Mouse (Mus musculus) CH12.LX (cell line): ENCODE results near the gene Slc30a1. TPM values are rescaled to one million over a fixed set of nuclear protein-coding genes. Genes with fewer than 3 reads are reported as not detected.

ENCODE experiments used
- DNase-seq: peaks from one replicate; pipeline ENCODE4 v3.0.0-alpha.2; 2013; ENCODE audit errors: extremely low read depth
- H3K27ac ChIP-seq: 2 replicates; pipeline ENCODE4 v1.5.1; 2012; ENCODE audit warnings: low read depth, mild to moderate bottlenecking, control low read depth, moderate library complexity; ENCODE audit not compliant: insufficient read depth
- H3K27me3 ChIP-seq: replicated peaks from 2 replicates; pipeline ENCODE3; 2012; ENCODE audit warnings: inconsistent platforms
- H3K36me3 ChIP-seq, 2 experiments: replicated peaks in 1 of 2; 2 replicates each; pipeline versions ENCODE3 to v1.6.1; 2012; ENCODE audit warnings: inconsistent platforms in 1 of 2, low read length in 1 of 2, mild to moderate bottlenecking in 1 of 2, mixed read lengths in 1 of 2, moderate library complexity in 1 of 2; ENCODE audit not compliant: control insufficient read depth in 1 of 2, insufficient read depth in 1 of 2
- H3K4me1 ChIP-seq, 2 experiments: 2 replicates each; pipeline ENCODE4 v1.6.1; 2012; ENCODE audit warnings: inconsistent platforms in 1 of 2, moderate library complexity in 1 of 2; ENCODE audit not compliant: insufficient read depth in 2 of 2, control insufficient read depth in 1 of 2
- H3K4me2 ChIP-seq: 2 replicates; pipeline ENCODE4 v1.6.1; 2012; ENCODE audit warnings: low read depth, mild to moderate bottlenecking, control low read depth; ENCODE audit not compliant: poor library complexity, insufficient read depth, severe bottlenecking
- H3K4me3 ChIP-seq, 3 experiments: fragments of 150-350 bp in 1 of 3; sonication (generic) in 1 of 3; replicated peaks in 1 of 3; 2 replicates each; pipeline versions ENCODE3 to v1.5.1; 2011 to 2012; ENCODE audit warnings: low read depth in 2 of 3, low read length in 2 of 3, mild to moderate bottlenecking in 2 of 3, moderate library complexity in 2 of 3, control low read depth in 1 of 3, improper control_type of control experiment in 1 of 3, inconsistent platforms in 1 of 3, mixed read lengths in 1 of 3; ENCODE audit not compliant: poor library complexity in 1 of 3
- H3K79me2 ChIP-seq: replicated peaks from 2 replicates; pipeline ENCODE4 v1.6.1; 2012; ENCODE audit warnings: mild to moderate bottlenecking, moderate library complexity; ENCODE audit not compliant: control insufficient read depth, poor library complexity, insufficient read depth, severe bottlenecking; ENCODE audit errors: extremely low read depth
- H3K9ac ChIP-seq: 2 replicates; pipeline ENCODE4 v1.6.1; 2012; ENCODE audit warnings: low read depth, mild to moderate bottlenecking, control low read depth, moderate library complexity; ENCODE audit not compliant: insufficient read depth
- H3K9me3 ChIP-seq: replicated peaks from 2 replicates; pipeline ENCODE3; 2012; ENCODE audit warnings: low read length, inconsistent platforms, mixed read lengths
- BHLHE40 ChIP-seq: IDR thresholded peaks from 2 replicates; pipeline ENCODE4 v1.6.1; 2011; ENCODE audit warnings: mild to moderate bottlenecking, low read depth, low read length, improper control_type of control experiment
- E2F4 ChIP-seq: IDR thresholded peaks from 2 replicates; pipeline ENCODE4 v1.6.1; 2011; ENCODE audit warnings: low read depth, low read length, improper control_type of control experiment; ENCODE audit not compliant: insufficient replicate concordance
- ELF1 ChIP-seq: IDR thresholded peaks from 2 replicates; pipeline ENCODE4 v1.6.1; 2014; ENCODE audit warnings: low read depth, mild to moderate bottlenecking, inconsistent platforms, low read length, improper control_type of control experiment
- ETS1 ChIP-seq: conservative IDR thresholded peaks from 2 replicates; pipeline ENCODE4 v1.6.1; 2012; ENCODE audit warnings: low read depth, mild to moderate bottlenecking, inconsistent platforms, low read length, improper control_type of control experiment, moderate library complexity
- HCFC1 ChIP-seq: IDR thresholded peaks from 2 replicates; pipeline ENCODE4 v1.6.1; 2012; ENCODE audit warnings: low read depth, mild to moderate bottlenecking, inconsistent platforms, low read length, improper control_type of control experiment
- IRF4 ChIP-seq: IDR thresholded peaks from 2 replicates; pipeline ENCODE4 v1.6.1; 2014; ENCODE audit warnings: low read depth, mild to moderate bottlenecking, inconsistent platforms, low read length, improper control_type of control experiment
- JUN ChIP-seq: IDR thresholded peaks from 2 replicates; pipeline ENCODE4 v1.6.1; 2011; ENCODE audit warnings: low read depth, mild to moderate bottlenecking, low read length, improper control_type of control experiment, moderate library complexity; ENCODE audit not compliant: insufficient read depth
- JUND ChIP-seq: conservative IDR thresholded peaks from 2 replicates; pipeline ENCODE4 v1.6.1; 2011; ENCODE audit warnings: low read depth, low read length, improper control_type of control experiment
- KAT2A ChIP-seq: IDR thresholded peaks from 2 replicates; pipeline ENCODE4 v1.6.1; 2012; ENCODE audit warnings: low read length, improper control_type of control experiment, inconsistent platforms; ENCODE audit not compliant: insufficient replicate concordance
- MAFK ChIP-seq: IDR thresholded peaks from 2 replicates; pipeline ENCODE4 v1.6.1; 2011; ENCODE audit warnings: low read length, improper control_type of control experiment; ENCODE audit not compliant: insufficient replicate concordance
- MAX ChIP-seq: IDR thresholded peaks from 2 replicates; pipeline ENCODE4 v1.6.1; 2011; ENCODE audit warnings: low read length, improper control_type of control experiment
- MAZ ChIP-seq: IDR thresholded peaks from 2 replicates; pipeline ENCODE4 v1.6.1; 2012; ENCODE audit warnings: low read depth, mild to moderate bottlenecking, inconsistent platforms, low read length, improper control_type of control experiment, moderate library complexity
- MEF2A ChIP-seq: IDR thresholded peaks from 2 replicates; pipeline ENCODE4 v1.6.1; 2014; ENCODE audit warnings: low read depth, mild to moderate bottlenecking, inconsistent platforms, low read length, improper control_type of control experiment, borderline replicate concordance
- MXI1 ChIP-seq: IDR thresholded peaks from 2 replicates; pipeline ENCODE4 v1.6.1; 2011; ENCODE audit warnings: mild to moderate bottlenecking, low read depth, low read length, improper control_type of control experiment
- MYC ChIP-seq: IDR thresholded peaks from 2 replicates; pipeline ENCODE4 v1.6.1; 2011; ENCODE audit warnings: low read depth, mild to moderate bottlenecking, improper control_type of control experiment, low read length
- NELFE ChIP-seq: IDR thresholded peaks from 2 replicates; pipeline ENCODE4 v1.6.1; 2011; ENCODE audit warnings: low read depth, low read length, improper control_type of control experiment
- NRF1 ChIP-seq: IDR thresholded peaks from 2 replicates; pipeline ENCODE4 v1.6.1; 2014; ENCODE audit warnings: low read depth, mild to moderate bottlenecking, inconsistent platforms, low read length, improper control_type of control experiment, moderate library complexity
- PAX5 ChIP-seq: IDR thresholded peaks from 2 replicates; pipeline ENCODE4 v1.6.1; 2012; ENCODE audit warnings: low read length, inconsistent platforms, mixed read lengths
- RAD21 ChIP-seq: IDR thresholded peaks from 2 replicates; pipeline ENCODE4 v1.6.1; 2011; ENCODE audit warnings: low read depth, mild to moderate bottlenecking, low read length, improper control_type of control experiment, moderate library complexity
- RCOR1 ChIP-seq: conservative IDR thresholded peaks from 2 replicates; pipeline ENCODE4 v1.6.1; 2012; ENCODE audit warnings: low read depth, mild to moderate bottlenecking, inconsistent platforms, low read length, improper control_type of control experiment
- SMC3 ChIP-seq: IDR thresholded peaks from 2 replicates; pipeline ENCODE4 v1.6.1; 2011; ENCODE audit warnings: low read depth, low read length, improper control_type of control experiment
- UBTF ChIP-seq: IDR thresholded peaks from 2 replicates; pipeline ENCODE4 v1.6.1; 2012; ENCODE audit warnings: low read depth, mild to moderate bottlenecking, inconsistent platforms, low read length, improper control_type of control experiment, moderate library complexity
- USF1 ChIP-seq: IDR thresholded peaks from 2 replicates; pipeline ENCODE4 v1.6.1; 2014; ENCODE audit warnings: low read depth, mild to moderate bottlenecking, inconsistent platforms, low read length, improper control_type of control experiment
- ZC3H11A ChIP-seq: IDR thresholded peaks from 2 replicates; pipeline ENCODE4 v1.6.1; 2012; ENCODE audit warnings: low read depth, mild to moderate bottlenecking, inconsistent platforms, low read length, improper control_type of control experiment
- ZNF384 ChIP-seq: IDR thresholded peaks from 2 replicates; pipeline ENCODE4 v1.6.1; 2012; ENCODE audit warnings: low read depth, low read length, improper control_type of control experiment, inconsistent platforms
- dilution Hi-C: fragments of 300-500 bp; cut with MboI; formaldehyde crosslinking; loops from 2 replicates; pipeline ENCODE4 v1.14.3; 2020; ENCODE audit warnings: low sequenced_read_pairs; ENCODE audit not compliant: extremely low pct_unique_long_range_greater_than_20kb, extremely low pct_ligation_motif_present
- in situ Hi-C: fragments of 300-500 bp; cut with MboI; formaldehyde crosslinking; loops from 3 replicates; pipeline ENCODE4 v1.14.3; 2019; ENCODE audit warnings: low sequenced_read_pairs, low pct_ligation_motif_present, low pct_unique_long_range_greater_than_20kb, mixed read lengths
- polyA plus RNA-seq: library from polyadenylated mRNA; unstranded; fragments of >175 nt; gene quantifications from 2 replicates; pipeline ENCODE4 v1.2.1, GENCODE M21; 2012; ENCODE audit warnings: low read depth; ENCODE audit not compliant: insufficient read length
- total RNA-seq, 2 experiments: library from RNA; depleted of rRNA; stranded (reverse); fragments of 300-350 nt in 1 of 2; fragments of >200 nt in 1 of 2; gene quantifications; 2 replicates each; pipeline ENCODE4 v1.2.3; 2012 to 2014

The Slc30a1 gene
- total and polyA plus RNA-seq, 3 experiments, result 4.5 to 15.8 (median 9.4) TPM

DNA sequence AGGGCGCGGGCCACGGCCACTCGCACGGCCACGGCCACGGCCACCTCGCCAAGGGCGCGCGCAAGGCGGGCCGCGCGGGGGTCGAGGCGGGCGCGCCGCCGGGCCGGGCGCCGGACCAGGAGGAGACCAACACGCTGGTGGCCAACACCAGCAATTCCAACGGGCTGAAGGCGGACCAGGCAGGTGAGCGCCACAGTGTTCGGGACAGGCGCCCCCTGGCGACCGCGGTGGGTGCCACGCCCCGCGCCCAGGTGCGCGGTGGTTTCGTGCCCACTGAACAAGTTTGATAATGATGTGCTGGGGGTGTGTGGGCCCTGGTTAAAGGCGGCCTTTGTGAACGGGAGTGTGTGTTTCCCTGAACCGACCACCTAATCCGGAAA is 854 bp downstream of the Slc30a1 start (continued):
- TF ChIP-seq ELF1, result no peak
- TF ChIP-seq BHLHE40, result peak; percentile 45; the same call in 1 of the 2 replicates
- TF ChIP-seq NELFE, result no peak
- no peak for TF ChIP-seq UBTF
- TF ChIP-seq ZC3H11A, result no peak
- no peak for TF ChIP-seq MAX
- TF ChIP-seq IRF4, result peak; percentile 20; the same call in 1 of the 2 replicates
- no peak for TF ChIP-seq E2F4
- no peak for TF ChIP-seq ZNF384
- peak; percentile 83 for TF ChIP-seq SMC3
- no peak for TF ChIP-seq MAZ
- TF ChIP-seq KAT2A, result no peak
- peak; percentile 48; the same call in 1 of the 2 replicates for TF ChIP-seq MXI1
- TF ChIP-seq JUN, result no peak
- no peak for TF ChIP-seq MAFK
- peak; percentile 49 for TF ChIP-seq RAD21
- TF ChIP-seq MEF2A, result no peak
- no peak for TF ChIP-seq HCFC1
- TF ChIP-seq RCOR1, result no peak
- no peak for TF ChIP-seq USF1
- no peak for TF ChIP-seq ETS1

DNA sequence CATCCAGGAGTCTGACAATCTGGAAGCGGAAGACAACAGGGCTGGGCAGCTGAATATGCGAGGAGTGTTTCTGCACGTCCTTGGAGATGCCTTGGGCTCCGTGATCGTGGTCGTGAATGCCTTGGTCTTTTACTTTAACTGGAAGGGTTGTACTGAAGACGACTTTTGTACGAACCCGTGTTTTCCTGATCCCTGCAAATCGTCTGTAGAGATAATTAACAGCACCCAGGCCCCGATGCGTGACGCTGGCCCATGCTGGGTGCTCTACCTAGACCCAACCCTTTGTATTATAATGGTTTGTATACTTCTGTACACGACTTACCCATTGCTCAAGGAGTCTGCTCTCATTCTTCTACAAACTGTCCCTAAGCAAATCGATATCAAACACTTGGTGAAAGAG is 2.3 kb downstream of the Slc30a1 start:
- in situ Hi-C loops (no loop called here), dilution Hi-C loops (no loop called here)
- DNase-seq, result no peak
- Histone ChIP-seq H3K79me2 (0 out of 2 replicates have a peak, but pooled peaks cover 2% of the 10 kb centered on the region), H3K4me3 (no peak overlapping the region), H3K4me2 (no peak overlapping the region), H3K9ac (no peak overlapping the region), H3K27me3 (peaks cover 10% of the 10 kb centered on the region), H3K9me3 (no peaks in the 10 kb centered on the region), H3K4me1 (peaks cover 12 to 52% of the 10 kb centered on the region in 2 experiments), H3K36me3 (peaks cover 12 to 21% of the 10 kb centered on the region in 2 experiments), H3K27ac (no peak overlapping the region)
- TF ChIP-seq MAFK (no peak), MYC (no peak), RCOR1 (no peak), E2F4 (no peak), MAX (no peak), NRF1 (no peak), ZC3H11A (no peak), KAT2A (no peak), IRF4 (no peak), JUND (no peak), PAX5 (no peak)
